Mouse (Mus musculus): ENCODE measurements at regions not wholly inside any gene's neighbourhood (a gene's known extent, or its start where the extent isn't known, plus 50 kb on each side); places are given as distances from the start of the nearest gene placed in this dataset.
"Not testable (repeated sequence)": the region's sequence is repeated elsewhere in the genome, so short reads cannot be mapped to it uniquely, and the experiment has no call there.

GRCm38 (mm10) chr12:79993821-79994571, 118.8 kb downstream of the Zfp36l1 start:
- TF ChIP-seq CTCF (conservative IDR thresholded peaks at IDR 0.05) = no peak
- Histone ChIP-seq H3K27ac (peak overlapping the region; percentile 40), H3K4me3 (no peak overlapping the region)
- DNase-seq (ENCODE audit: low spot score in 2 of 2) = no peak

- Histone ChIP-seq H3K27ac (peak overlapping the region; percentile 68), H3K4me3 (no peak overlapping the region)
- no peak for TF ChIP-seq CTCF (conservative IDR thresholded peaks at IDR 0.05)
- DNase-seq (ENCODE audit: low spot score in 2 of 2) = no peak
Measured at GRCm38 (mm10) chr12:79991279-79991678, 121.5 kb downstream of the Zfp36l1 start.

- Histone ChIP-seq H3K4me3 (no peak overlapping the region), H3K27ac (peak overlapping the region; percentile 68)
- TF ChIP-seq CTCF (conservative IDR thresholded peaks at IDR 0.05) = peak; percentile 25
- peak in 1 of 2 experiments; percentile 22 for DNase-seq (ENCODE audit: low spot score in 2 of 2)
Measured at GRCm38 (mm10) chr12:79990751-79991150, 122.1 kb downstream of the Zfp36l1 start.

- Histone ChIP-seq H3K27ac (peak overlapping the region; percentile 32; the same call in 1 of the 2 replicates), H3K4me3 (no peak overlapping the region)
- TF ChIP-seq CTCF (conservative IDR thresholded peaks at IDR 0.05) = no peak
- no peak for DNase-seq (ENCODE audit: low spot score in 2 of 2)
Measured at GRCm38 (mm10) chr12:79989582-79990110, 123.2 kb downstream of the Zfp36l1 start.

GRCm38 (mm10) chr12:79988401-79989358, 124.1 kb downstream of the Zfp36l1 start:
- Histone ChIP-seq H3K4me3 (no peak overlapping the region), H3K27ac (0 out of 2 replicates have a peak overlapping the region, but pooled peaks have one; percentile 18)
- DNase-seq (ENCODE audit: low spot score in 2 of 2) = no peak
- no peak for TF ChIP-seq CTCF (conservative IDR thresholded peaks at IDR 0.05)

GRCm38 (mm10) chr12:79986241-79986976, 126.4 kb downstream of the Zfp36l1 start:
- H3K4me3 ChIP-seq = no peak overlapping the region
- TF ChIP-seq CTCF (conservative IDR thresholded peaks at IDR 0.05) = no peak

GRCm38 (mm10) chr12:79984985-79985747, 127.6 kb downstream of the Zfp36l1 start:
- no peak overlapping the region for H3K4me3 ChIP-seq

More at GRCm38 (mm10) chr12:79986241-79986976, 126.4 kb downstream of the Zfp36l1 start:
- no peak overlapping the region for H3K27ac ChIP-seq
- no peak for DNase-seq (ENCODE audit: low spot score in 2 of 2)

GRCm38 (mm10) chr12:79984025-79984790, 128.6 kb downstream of the Zfp36l1 start:
- no peak overlapping the region for H3K27ac ChIP-seq
- no peak for DNase-seq (ENCODE audit: low spot score in 2 of 2)
- TF ChIP-seq CTCF (conservative IDR thresholded peaks at IDR 0.05) = no peak
- no peak overlapping the region for H3K4me3 ChIP-seq

More at GRCm38 (mm10) chr12:79984985-79985747, 127.6 kb downstream of the Zfp36l1 start:
- TF ChIP-seq CTCF (conservative IDR thresholded peaks at IDR 0.05) = no peak
- H3K27ac ChIP-seq = no peak overlapping the region
- DNase-seq (ENCODE audit: low spot score in 2 of 2) = no peak

GRCm38 (mm10) chr12:79983232-79983631, 129.6 kb downstream of the Zfp36l1 start:
- no peak for TF ChIP-seq CTCF (conservative IDR thresholded peaks at IDR 0.05)
- H3K27ac ChIP-seq = no peak overlapping the region
- H3K4me3 ChIP-seq = no peak overlapping the region
- no peak for DNase-seq (ENCODE audit: low spot score in 2 of 2)

GRCm38 (mm10) chr12:79982497-79982896, 130.3 kb downstream of the Zfp36l1 start:
- H3K27ac ChIP-seq; H3K4me3 ChIP-seq; DNase-seq (ENCODE audit: low spot score in 2 of 2): not testable (repeated sequence)

- no peak for DNase-seq (ENCODE audit: low spot score in 2 of 2)
- Histone ChIP-seq H3K27ac (no peak overlapping the region), H3K4me3 (no peak overlapping the region)
- TF ChIP-seq CTCF (conservative IDR thresholded peaks at IDR 0.05) = no peak
Measured at GRCm38 (mm10) chr12:79980711-79981110, 132.1 kb downstream of the Zfp36l1 start.

All from layer of hippocampus, adult 2 months (tissue).